Mouse (Mus musculus) mesoderm, embryonic 11.5 days (tissue): ENCODE measurements around the gene Smc3.
A peak's percentile ranks its signal among the peaks of the same experiment; 100 is the strongest.
"Not testable (repeated sequence)": the region's sequence is repeated elsewhere in the genome, so short reads cannot be mapped to it uniquely, and the experiment has no call there.

ENCODE experiments used
- DNase-seq: peaks from one replicate; pipeline ENCODE4 v3.0.0-alpha.2; 2012; ENCODE audit warnings: low read depth, low spot score

Smc3 gene

DNA sequence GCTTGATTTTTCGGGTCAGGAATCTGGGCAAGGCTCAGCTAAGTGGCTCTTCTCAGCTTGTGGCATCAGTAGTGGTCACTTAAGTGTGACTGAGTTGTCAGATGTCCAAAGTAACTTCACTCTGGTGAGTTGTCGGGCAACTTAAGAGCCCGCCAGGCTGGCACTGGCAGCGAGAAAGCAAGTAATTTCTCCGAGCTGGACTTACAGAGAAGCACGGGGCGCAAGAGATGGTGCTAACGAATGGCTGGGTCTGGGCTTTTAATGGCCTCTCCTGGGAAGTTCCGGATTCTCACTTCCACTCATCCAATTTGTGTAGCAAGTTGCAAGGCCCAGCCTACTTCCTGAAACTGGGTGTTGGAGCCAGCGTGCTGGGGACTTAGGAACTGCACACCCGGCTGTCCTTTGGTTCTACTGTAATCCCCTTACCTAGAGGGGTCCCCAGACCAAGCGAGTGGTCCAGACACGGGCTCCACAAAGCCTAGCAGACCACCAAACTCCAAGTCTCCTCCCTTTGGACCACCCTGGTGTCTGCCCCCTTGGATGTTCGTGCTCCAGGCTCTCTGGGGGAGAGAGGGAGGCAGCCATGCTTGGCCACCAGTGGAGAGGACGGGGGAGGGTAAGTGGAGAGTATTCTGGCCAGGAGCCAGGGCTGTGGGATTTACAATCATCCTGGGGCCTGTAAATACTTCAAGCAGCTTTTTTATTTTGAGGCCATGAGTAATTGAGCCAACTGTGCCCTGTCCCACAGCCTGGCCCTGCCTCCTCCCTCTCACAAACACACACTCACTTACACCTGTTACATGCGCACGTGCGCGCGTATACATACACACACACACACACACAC is 53.6 kb downstream of the Smc3 start:
- DNase-seq: peak; percentile 82

DNA sequence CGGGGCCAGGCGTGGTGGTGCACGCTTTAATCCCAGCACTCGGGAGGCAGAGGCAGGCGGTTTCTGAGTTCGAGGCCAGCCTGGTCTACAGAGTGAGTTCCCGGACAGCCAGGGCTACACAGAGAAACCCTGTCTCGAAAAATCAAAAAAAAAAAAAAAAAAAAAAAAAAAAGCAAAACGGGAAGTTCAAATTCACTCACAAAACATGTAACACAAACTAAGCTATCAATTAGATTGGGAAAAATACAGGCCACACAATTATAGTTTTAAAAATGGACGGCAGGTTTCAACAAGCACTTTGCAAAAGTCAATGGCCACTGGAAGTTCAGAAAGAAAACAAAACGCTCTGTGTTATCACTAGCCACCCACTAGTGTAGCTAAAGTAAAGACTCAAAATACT is 56.2 kb downstream of the Smc3 start:
- not testable (repeated sequence) for DNase-seq

DNA sequence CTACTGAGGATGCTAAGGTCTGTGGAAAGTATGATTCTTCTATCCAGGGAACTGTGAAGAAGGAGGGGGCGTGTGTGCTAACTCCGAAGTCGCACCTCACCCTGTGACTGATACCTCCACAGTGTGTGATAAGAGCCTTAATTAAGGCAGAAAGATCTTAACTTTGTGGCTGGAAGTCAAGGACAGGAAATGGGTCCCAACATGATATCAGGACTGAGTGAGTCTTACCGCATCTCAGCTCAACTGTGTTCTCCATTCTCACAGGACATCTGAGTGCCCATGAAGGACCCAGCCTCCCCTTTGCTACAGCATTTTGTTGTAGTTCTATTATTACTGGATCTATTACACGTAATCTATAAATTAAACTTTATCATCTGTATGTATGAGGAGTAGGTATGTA is 57.2 kb downstream of the Smc3 start:
- no peak for DNase-seq

DNA sequence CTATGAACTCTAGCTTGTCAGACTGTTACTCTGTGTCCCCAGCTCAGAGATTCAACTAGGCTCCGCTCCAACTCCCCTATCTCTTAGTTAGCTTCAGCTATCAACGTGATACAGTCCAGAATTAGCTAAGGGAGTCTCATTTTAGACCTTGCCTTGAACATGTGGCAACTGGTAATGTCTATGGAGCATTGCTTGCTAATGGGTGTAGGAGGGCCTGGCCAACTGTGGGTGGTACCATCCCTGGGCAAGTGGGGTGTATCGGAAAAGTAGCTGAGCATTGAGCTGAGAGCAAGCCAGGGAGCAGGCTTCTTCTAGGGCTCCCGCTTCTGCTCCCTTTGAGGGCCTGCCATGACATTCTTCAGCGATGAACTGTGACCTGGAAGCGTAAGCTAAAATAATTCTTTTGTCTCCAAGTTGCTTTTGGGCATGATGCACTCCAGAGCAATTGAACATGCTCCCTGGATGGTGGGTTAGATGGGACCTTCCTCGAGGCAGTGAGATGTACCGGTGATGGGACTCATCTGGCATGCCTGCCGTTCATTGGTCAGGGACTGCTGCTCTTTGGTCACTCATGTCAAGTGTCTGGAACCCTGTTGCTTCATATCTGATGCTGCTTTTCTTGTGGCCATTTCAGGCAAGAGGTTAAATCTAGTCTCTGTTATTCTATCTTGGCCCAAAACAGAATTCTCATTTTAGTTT is 60.7 kb downstream of the Smc3 start:
- DNase-seq: no peak

DNA sequence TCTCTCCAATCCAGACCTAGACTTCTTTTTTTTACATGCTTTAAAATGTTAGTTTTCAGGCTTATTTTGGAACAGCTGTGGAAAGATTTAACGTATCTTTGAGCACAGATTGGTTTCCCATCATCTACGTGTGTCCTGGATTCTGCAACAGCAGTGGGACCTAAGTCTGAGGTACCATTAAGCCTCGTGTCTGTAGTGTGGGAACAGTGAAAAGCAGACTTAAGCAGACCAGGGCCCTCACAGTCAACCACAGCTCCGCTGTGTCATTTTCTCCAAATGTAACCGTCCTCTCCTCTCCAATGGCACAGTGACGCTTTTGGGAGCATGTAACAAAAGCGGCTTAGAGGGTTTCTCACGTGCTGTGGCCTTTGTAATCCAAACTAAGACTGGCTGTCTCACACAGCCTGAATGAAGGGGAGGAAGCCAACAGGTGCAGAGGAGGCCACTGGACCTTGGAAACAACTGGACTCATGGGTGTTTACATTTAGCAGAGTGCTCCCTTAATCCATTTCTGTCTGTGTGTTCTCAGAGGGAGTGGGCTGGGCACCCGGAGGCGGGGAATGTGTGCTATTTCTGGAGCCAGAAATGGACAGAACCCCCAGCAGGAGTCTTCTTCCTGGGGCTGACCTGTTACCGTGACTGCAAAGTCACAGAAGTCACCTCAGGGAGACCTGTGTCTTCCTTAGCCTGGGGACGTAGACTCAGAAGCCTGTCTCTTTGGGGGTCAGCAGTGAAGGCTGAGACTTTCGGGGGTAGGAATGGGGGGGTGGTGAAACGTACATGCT is 61.9 kb downstream of the Smc3 start:
- DNase-seq: no peak

DNA sequence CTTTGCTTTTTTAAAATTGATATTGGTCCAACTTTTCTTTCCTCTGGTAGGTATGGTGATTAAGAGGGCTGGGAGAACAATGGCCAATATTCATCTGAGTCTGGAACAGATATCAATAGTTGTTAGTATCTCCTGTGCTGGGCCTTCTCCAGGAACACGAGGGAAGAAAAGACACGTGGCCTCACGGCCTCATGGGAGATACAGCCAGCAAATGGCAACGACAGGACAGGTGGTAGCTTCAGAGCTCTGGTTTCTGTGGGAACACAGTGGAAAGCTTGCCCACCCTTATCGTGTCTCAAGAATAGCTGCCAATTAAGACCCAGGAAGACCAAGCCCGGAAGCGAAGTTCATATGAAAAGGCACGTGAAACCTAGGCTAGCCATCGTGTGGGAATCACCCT is 64.6 kb downstream of the Smc3 start:
- no peak for DNase-seq

DNA sequence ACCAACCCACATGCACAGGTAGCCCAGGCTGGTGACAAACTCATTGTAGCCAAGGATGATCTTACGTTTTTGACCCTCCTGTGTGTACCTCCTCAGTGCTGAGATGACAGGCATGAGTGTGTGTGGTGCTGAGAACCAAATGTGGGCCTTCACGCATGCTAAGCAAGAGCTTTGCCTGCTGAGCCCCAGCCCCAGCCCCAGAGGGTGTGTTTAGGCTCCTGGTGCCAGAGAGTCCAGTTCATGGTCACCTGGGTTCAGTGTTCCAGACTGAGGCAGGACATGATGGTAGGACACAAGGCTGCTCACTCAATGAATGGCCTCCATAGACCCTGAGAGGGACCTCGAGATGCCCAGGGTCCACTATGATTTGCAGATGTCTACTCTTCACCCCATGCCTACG is 65.2 kb downstream of the Smc3 start:
- DNase-seq: no peak

DNA sequence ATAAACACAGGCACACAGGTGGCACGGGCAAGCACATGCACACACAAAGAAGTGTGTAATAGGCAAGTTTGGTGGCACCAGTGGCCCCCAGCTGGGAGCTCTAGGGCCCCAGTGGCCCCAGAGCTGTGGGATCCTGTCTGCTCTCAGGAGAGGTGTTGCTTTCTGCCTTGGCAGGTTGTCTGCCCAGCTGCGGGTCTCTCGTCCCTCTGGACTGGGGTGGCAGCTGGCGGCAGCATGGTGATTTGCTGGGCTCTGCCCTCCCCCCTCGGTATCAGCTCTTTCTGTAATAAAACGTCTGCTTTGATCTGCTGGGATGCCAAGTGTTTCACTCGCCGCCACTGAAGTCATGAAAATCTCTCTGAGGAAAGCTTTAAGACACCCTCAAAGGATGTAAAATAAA is 66.5 kb downstream of the Smc3 start:
- DNase-seq: no peak

DNA sequence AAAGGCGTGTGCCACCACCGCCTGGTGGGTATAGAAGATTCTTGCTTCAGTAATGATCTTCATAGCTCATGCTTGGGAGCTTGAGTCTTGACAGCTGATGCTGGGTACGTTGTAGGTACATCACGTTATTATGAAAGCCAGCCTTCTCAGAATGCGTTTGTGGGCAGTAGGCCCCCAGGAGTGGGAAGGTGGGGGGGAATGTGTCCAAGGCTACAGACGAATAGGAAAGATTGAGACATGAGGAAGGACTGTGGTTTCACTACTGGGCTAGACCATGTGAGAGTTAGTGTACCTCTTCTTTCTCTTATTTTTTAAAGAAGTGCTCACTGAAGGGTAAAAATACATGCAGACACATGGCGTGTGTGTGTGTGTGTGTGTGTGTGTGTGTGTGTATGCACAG is 68.6 kb downstream of the Smc3 start:
- DNase-seq: no peak

DNA sequence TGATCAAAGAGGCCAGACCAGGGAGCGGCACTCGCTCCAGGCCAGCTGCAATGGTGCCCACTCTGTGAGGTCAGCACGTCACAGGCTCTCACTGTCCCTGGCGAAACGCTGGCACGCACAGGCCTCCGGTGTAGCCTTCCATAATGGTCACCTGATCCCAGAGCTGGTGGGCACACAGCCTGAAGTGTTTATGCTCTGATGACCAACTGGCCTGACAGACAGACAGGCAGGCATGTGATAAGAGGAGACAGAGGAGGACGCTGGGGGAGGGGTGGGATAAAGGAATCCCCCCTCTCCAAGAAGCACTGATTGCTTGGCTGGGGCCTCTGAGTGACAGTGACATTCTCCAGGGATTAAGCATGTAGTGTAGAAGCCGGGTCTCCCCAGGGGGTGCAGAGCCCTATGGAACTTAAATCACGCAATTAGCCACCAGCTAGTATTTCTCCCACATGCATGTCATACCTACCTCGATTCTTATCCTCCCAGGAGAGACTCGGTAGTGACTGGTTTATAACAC is 70.5 kb downstream of the Smc3 start:
- DNase-seq: no peak

DNA sequence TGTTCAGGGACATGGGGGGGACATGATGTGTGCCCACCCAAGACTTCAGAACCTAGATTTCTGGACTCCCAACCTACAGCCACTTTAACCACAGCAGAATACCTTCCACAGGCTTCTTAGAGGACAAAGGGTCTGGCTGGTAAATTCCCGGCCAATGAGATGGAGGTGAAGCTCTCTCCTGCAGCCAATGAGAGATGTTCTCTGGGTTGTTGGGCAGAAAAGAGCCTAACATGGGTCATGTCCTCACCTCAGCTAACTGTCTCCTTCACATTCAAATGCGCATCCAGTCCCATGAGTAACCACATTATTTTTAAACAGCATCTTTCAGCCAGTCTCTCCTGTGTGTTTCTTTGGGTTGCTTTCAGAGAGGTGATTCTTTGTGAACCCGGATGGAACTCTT is 71.2 kb downstream of the Smc3 start:
- DNase-seq: no peak

DNA sequence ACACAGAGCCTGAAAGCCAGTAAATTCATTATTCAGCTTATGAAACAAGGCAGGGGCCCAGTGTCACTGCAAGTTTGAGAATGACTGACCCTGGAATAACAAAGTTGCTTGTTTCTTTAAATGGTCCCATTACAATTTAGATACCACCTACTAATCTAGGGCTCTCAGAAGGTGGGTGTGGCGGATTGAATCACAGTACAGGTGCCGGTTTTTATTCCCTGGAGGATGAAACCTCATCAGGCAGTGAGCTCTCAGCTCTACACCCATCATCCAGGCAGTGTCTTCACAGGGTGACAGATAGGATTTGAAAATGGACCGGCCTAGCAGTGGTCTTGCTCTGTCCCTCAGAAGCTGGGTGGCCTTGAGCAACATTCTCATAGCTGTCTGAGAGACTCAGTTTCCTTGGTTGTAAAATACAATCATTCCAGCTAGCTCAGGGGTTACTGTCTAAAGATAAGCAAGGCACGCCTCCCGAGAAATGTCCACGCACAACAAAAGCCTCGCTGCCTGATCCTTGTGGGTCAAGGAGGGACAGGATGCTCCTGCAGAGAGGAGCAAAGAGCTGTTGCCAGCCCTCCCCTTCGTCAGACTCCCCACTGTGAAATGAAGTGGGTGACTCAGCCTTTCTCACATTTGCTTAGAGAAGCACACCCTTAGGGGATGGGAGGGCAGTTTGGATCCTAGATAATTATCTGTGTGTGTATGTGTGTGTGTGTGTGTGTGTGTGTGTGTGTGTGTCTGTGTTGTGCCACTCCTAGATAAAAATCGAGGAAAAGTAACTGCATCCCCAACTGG is 74.1 kb downstream of the Smc3 start:
- DNase-seq: no peak

DNA sequence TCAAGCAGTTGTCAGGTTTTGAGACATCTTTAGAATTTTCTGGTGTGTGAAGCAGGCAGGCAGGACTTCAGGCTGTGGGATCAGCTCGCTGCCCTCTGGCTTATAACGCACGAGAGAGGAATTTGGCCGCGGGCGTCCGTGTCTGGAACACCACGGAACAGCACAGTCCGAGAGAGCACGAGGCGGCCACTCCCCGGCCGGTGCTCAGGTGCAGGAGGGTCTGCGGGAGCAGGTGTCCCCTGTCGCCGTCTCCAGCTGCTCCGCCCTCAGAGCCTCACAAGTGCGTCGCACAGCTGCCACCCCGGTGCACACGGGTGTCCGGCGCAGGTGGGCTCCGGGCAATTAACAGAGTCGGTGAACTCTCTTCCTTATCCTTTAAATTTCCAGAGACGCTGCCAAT is 76.0 kb downstream of the Smc3 start:
- no peak for DNase-seq

DNA sequence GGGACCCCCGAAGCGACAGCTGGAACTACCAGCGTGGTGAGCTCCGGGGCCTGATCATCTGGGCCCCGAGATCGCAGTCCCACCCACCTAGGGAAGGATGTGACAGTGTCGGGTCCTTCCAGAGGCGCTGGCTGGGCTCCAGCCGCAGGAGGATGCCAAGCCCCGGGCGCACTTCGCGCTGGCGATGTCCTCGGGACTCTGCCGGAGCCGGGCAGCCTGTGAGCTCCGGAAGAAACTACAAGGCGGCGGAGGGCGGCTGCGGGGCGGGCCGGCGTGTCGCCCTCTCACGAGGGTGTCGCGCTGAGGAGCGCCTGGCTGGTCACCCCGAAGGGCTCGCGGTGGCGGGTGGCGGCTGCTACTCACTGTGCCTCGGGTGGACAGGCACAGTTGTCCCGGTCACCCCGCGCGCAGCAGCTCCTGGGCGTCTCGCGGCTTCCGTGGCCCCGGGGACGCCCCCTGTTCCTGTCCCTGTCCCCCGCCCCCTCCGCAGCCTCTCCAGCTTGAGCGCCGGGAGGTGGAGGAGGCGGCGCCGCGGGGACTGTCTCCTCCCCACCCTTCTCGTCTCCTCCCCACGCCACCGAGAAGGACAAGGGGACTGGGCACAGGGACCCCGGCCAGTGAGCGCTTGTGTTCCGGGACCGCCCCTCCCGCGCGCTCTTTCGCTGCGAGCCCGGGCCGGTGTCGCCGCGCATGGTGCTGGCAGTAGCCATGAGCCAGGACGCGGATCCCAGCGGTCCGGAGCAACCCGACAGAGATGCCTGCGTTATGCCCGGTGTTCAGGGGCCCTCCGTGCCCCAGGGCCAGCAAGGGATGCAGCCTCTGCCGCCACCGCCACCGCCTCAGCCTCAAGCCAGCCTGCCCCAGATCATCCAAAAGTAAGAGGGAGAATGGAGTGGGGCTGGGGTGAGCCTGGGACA is 76.8 kb downstream of the Smc3 start, which contains the start of gene Rbm20:
TSS of gene Rbm20 (plus strand) at position 589 of the 917 bp plus-strand sequence.
- DNase-seq: no peak

DNA sequence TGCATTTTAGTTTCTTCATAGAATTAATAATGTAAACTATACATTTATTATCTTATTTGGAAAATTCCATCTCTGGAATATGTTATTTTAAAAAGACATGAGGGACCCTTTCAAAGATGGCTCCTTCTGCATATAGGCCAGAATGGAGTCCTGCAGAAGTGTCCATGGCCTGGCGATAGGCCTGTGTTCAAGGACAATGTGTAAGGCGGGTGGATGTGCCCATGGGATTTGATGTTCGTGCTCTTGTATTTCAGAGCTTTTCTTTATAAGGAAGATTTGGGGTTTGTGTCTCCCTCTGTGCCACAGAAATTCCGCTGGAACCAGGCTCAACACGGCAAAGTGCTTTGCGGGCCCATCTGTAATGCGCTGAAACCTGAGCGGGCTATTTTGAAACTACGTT is 79.0 kb downstream of the Smc3 start:
- DNase-seq: no peak

DNA sequence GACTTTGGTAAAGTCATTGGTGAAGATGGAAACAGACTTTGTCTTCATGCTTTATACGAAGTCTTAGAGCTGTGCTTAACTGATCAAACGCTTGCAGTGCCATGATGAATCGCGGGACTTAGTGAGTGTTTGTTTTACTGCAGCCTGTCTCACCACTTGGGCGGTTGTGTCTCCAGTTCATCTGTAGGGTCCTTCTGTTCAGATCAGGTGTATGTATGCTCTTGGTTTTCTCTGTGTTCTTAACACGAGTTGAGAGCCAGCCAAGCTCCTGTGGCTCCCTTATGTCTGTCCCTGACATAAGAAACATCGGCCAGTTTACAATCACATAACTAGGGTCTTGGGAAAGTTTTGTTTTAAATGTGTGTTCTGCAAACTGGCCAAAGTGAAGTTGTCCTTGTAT is 79.8 kb downstream of the Smc3 start:
- DNase-seq: no peak

DNA sequence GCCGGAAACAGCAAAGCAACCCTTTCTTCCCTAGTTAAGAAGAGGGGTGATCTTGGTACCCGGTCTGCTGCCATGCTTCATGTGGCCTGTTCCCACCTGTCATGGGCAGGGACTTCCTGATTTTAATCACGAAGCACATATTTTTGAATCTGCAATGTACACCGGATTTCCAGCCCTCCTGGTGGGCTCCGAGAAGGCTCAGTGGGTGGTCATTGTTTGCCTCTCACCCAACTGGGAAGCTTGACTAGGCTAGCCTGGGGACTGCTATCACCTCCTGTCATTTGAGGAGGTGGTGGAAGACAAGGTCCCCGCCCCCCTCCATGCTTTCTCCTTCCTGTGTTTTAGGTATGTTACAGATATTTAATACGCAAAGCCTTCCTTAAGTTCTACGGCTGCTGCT is 82.2 kb downstream of the Smc3 start:
- DNase-seq: no peak

DNA sequence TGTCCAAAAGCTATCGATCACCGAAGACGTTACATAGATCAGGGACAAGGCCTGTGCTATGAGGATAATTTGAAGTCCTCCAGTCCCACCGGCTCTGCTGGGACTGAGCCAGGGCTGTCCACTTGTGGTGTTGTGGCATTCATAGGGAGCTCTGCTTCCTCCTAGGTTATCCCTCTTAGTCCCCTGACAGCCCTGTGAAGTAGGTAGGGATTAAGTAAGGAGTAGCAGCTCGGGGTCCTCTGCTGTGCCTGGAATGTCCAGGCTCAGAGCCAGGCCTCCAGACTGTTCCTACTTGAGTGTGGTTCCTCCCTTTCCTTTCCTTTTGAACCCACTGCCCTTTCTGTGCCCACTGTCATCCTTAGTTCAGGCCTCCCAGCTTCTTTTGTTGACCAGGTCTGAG is 87.4 kb downstream of the Smc3 start:
- DNase-seq: no peak

DNA sequence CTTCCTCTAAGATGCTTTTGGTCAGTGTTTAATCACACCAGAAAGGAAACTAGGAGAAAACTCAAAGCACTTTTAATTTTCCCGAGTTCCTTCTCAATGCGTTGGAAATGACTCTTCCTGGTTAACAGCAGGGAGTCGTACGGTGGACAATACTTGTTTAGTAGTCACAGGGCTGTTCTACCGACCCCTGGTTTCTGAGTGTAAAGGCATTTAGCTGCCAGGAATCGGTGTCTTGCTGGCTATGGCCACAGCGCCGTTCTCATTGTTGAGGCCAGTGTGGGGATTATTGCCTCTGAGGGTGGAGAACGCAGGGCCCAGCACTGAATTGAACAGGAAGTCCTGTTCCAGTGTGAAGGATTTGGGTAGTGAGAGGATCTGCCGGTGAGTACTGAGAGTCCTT is 90.6 kb downstream of the Smc3 start:
- DNase-seq: no peak

DNA sequence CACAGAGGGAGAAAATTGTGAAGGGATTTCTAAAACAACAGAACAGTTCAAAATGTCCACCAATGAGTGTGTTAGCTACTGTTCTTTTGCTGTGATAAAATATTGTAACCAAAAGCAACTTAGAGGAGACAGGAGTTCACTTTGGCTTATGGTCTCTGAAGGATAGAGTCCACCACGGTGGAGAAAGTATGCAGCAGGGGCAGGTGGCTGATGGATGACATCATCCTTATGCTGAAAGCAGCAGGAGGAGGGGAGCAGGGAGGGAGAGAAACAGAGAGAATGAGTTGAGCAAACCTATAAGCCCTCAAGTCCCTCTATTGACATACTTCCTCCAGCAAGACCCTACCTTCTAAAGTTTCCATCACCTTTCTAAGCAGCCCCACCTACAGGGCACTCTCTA is 93.8 kb downstream of the Smc3 start:
- DNase-seq: no peak
